Mouse (Mus musculus): ENCODE measurements around the gene Sbf2. TPM values are rescaled to one million over a fixed set of nuclear protein-coding genes. Genes with fewer than 3 reads are reported as not detected.

Gene Sbf2
- total and polyA plus RNA-seq, 3 experiments, result 1.3 to 4.4 TPM; not detected in 1

GRCm38 (mm10) chr7:110362005-110362404, 252.7 kb downstream of the Sbf2 start:
- no peaks in the 10 kb centered on the region for H3K4me1 ChIP-seq (ENCODE audit: control insufficient read depth in 1 of 2, insufficient read depth in 2 of 2, low read length in 2 of 2)
- H3K9ac ChIP-seq (ENCODE audit: control insufficient read depth, low read depth, low read length, poor library complexity, severe bottlenecking), result no peak overlapping the region
- H3K36me3 ChIP-seq (ENCODE audit: control insufficient read depth in 1 of 2, insufficient read depth in 2 of 2, low read length in 2 of 2), result no peaks in the 10 kb centered on the region
- no peaks in the 10 kb centered on the region for H3K9me3 ChIP-seq (replicated peaks; ENCODE audit: insufficient read depth, low read length)
- H3K27me3 ChIP-seq (ENCODE audit: control insufficient read depth in 1 of 2, insufficient read depth in 2 of 2, low read length in 2 of 2), result no peaks in the 10 kb centered on the region; a peak in 1 of 4 replicates
- H3K4me3 ChIP-seq (ENCODE audit: control insufficient read depth in 1 of 2, insufficient read depth in 1 of 2, low read depth in 2 of 2, low read length in 2 of 2), result no peak overlapping the region
- H3K27ac ChIP-seq (ENCODE audit: control insufficient read depth, low read depth, low read length), result no peak overlapping the region
- no peak for TF ChIP-seq MAFK (IDR thresholded peaks at IDR 0.05; ENCODE audit: borderline replicate concordance, low read depth, low read length)
- no peak for TF ChIP-seq POLR2AphosphoS2 (IDR thresholded peaks at IDR 0.05; ENCODE audit: low read length)
- no peak for TF ChIP-seq ZC3H11A (IDR thresholded peaks at IDR 0.05; ENCODE audit: low read depth, low read length)
- no peak for TF ChIP-seq TCF12 (IDR thresholded peaks at IDR 0.05; ENCODE audit: low read depth, low read length)
- no peak for TF ChIP-seq ZNF384 (IDR thresholded peaks at IDR 0.05; ENCODE audit: low read depth, low read length)
- no peak for TF ChIP-seq NELFE (IDR thresholded peaks at IDR 0.05; ENCODE audit: low read depth, low read length)
- no peak for TF ChIP-seq ZKSCAN1 (IDR thresholded peaks at IDR 0.05; ENCODE audit: low read depth, low read length)
- no peak for TF ChIP-seq CTCF (IDR thresholded peaks at IDR 0.05 in 2 of 3, conservative IDR thresholded peaks at IDR 0.05 in 1 of 3; ENCODE audit: control insufficient read depth in 1 of 3, insufficient read depth in 1 of 3, low read depth in 2 of 3, low read length in 3 of 3, poor library complexity in 1 of 3, severe bottlenecking in 1 of 3)
- TF ChIP-seq CHD1 (IDR thresholded peaks at IDR 0.05; ENCODE audit: low read depth, low read length), result no peak
- no peak for TF ChIP-seq TBP (IDR thresholded peaks at IDR 0.05; ENCODE audit: low read depth, low read length)
- no peak for TF ChIP-seq USF2 (IDR thresholded peaks at IDR 0.05; ENCODE audit: borderline replicate concordance in 1 of 2, insufficient read depth in 1 of 2, low read depth in 1 of 2, low read length in 2 of 2)
- TF ChIP-seq MAZ (IDR thresholded peaks at IDR 0.05; ENCODE audit: low read depth, low read length), result no peak
- TF ChIP-seq E2F4 (IDR thresholded peaks at IDR 0.05; ENCODE audit: borderline replicate concordance, low read depth, low read length), result no peak
- TF ChIP-seq USF1 (IDR thresholded peaks at IDR 0.05; ENCODE audit: low read depth, low read length), result no peak
- no peak for TF ChIP-seq RAD21 (IDR thresholded peaks at IDR 0.05; ENCODE audit: low read depth, low read length)
- TF ChIP-seq GABPA (IDR thresholded peaks at IDR 0.05; ENCODE audit: low read depth, low read length), result no peak
- no peak for DNase-seq (ENCODE audit: low read depth, low spot score)
- no peaks in the 10 kb centered on the region for H3K79me2 ChIP-seq (ENCODE audit: control insufficient read depth, insufficient read depth, low read length, poor library complexity)

GRCm38 (mm10) chr7:110361516-110361915, 253.2 kb downstream of the Sbf2 start:
- no peaks in the 10 kb centered on the region for H3K36me3 ChIP-seq (ENCODE audit: control insufficient read depth in 1 of 2, insufficient read depth in 2 of 2, low read length in 2 of 2)
- no peak overlapping the region for H3K4me3 ChIP-seq (ENCODE audit: control insufficient read depth in 1 of 2, insufficient read depth in 1 of 2, low read depth in 2 of 2, low read length in 2 of 2)
- TF ChIP-seq MYB (IDR thresholded peaks at IDR 0.05; ENCODE audit: low read depth, low read length) (no peak), MYC (IDR thresholded peaks at IDR 0.05; ENCODE audit: low read depth, low read length) (no peak), TCF12 (IDR thresholded peaks at IDR 0.05; ENCODE audit: low read depth, low read length) (no peak), MAX (IDR thresholded peaks at IDR 0.05; ENCODE audit: low read length) (no peak), POLR2AphosphoS5 (IDR thresholded peaks at IDR 0.05; ENCODE audit: borderline replicate concordance, low read depth, low read length) (no peak), KAT2A (conservative IDR thresholded peaks at IDR 0.05; ENCODE audit: low read depth, low read length) (no peak), MXI1 (IDR thresholded peaks at IDR 0.05; ENCODE audit: low read depth, low read length) (no peak), NRF1 (IDR thresholded peaks at IDR 0.05; ENCODE audit: insufficient read depth, low read depth, low read length, poor library complexity, severe bottlenecking) (no peak), POLR2AphosphoS2 (IDR thresholded peaks at IDR 0.05; ENCODE audit: low read length) (no peak), ZC3H11A (IDR thresholded peaks at IDR 0.05; ENCODE audit: low read depth, low read length) (no peak), POLR2A (IDR thresholded peaks at IDR 0.05; ENCODE audit: control insufficient read depth in 1 of 2, insufficient read depth in 1 of 2, low read depth in 1 of 2, low read length in 2 of 2, poor library complexity in 1 of 2) (no peak), ZMIZ1 (IDR thresholded peaks at IDR 0.05; ENCODE audit: low read depth, low read length) (no peak), GATA1 (IDR thresholded peaks at IDR 0.05; ENCODE audit: low read depth, low read length) (no peak)
- no peaks in the 10 kb centered on the region for H3K79me2 ChIP-seq (ENCODE audit: control insufficient read depth, insufficient read depth, low read length, poor library complexity)
- no peaks in the 10 kb centered on the region; a peak in 1 of 4 replicates for H3K27me3 ChIP-seq (ENCODE audit: control insufficient read depth in 1 of 2, insufficient read depth in 2 of 2, low read length in 2 of 2)
- H3K9me3 ChIP-seq (replicated peaks; ENCODE audit: insufficient read depth, low read length), result no peaks in the 10 kb centered on the region
- H3K9ac ChIP-seq (ENCODE audit: control insufficient read depth, low read depth, low read length, poor library complexity, severe bottlenecking), result no peak overlapping the region
- no peaks in the 10 kb centered on the region for H3K4me1 ChIP-seq (ENCODE audit: control insufficient read depth in 1 of 2, insufficient read depth in 2 of 2, low read length in 2 of 2)
- no peak overlapping the region for H3K27ac ChIP-seq (ENCODE audit: control insufficient read depth, low read depth, low read length)
- DNase-seq (ENCODE audit: low read depth, low spot score), result no peak
